Mouse (Mus musculus) limb, embryonic 14.5 days (tissue): ENCODE measurements around the gene Lrrc75b. TPM values are rescaled to one million over a fixed set of nuclear protein-coding genes. Genes with fewer than 3 reads are reported as not detected.
A peak's percentile ranks its signal among the peaks of the same experiment; 100 is the strongest.

ENCODE experiments used
- ATAC-seq: fragments of 200-750 bp; cut with Nextera tagmentation; 2 replicates; pipeline ENCODE4 v1.8.0; 2017; ENCODE audit warnings: low read depth, moderate number of reproducible peaks, moderate TSS enrichment; ENCODE audit not compliant: low FRiP score
- DNase-seq: peaks from one replicate; pipeline ENCODE4 v3.0.0-alpha.2; 2015; ENCODE audit warnings: low spot score
- H3K27ac ChIP-seq: fragments of 300-500 bp; sonication (generic); replicated peaks from 2 replicates; pipeline ENCODE4 v1.5.1; 2014; ENCODE audit warnings: low read depth, mild to moderate bottlenecking, low read length, moderate library complexity, mixed read lengths
- H3K27me3 ChIP-seq: fragments of 300-500 bp; sonication (generic); 2 replicates; pipeline ENCODE4 v1.6.1; 2014; ENCODE audit warnings: low read length, mixed read lengths; ENCODE audit not compliant: control insufficient read depth, insufficient read depth
- H3K36me3 ChIP-seq: fragments of 300-500 bp; sonication (generic); 2 replicates; pipeline ENCODE4 v1.6.1; 2014; ENCODE audit warnings: mild to moderate bottlenecking, low read length, moderate library complexity, mixed read lengths; ENCODE audit not compliant: control insufficient read depth, insufficient read depth
- H3K4me1 ChIP-seq: fragments of 300-500 bp; sonication (generic); 2 replicates; pipeline ENCODE4 v1.6.1; 2014; ENCODE audit warnings: antibody characterized with exemption, low read length, mixed read lengths; ENCODE audit not compliant: control insufficient read depth, insufficient read depth
- H3K4me2 ChIP-seq: fragments of 300-500 bp; sonication (generic); replicated peaks from 2 replicates; pipeline ENCODE4 v1.6.1; 2014; ENCODE audit warnings: low read depth, mild to moderate bottlenecking, low read length, moderate library complexity; ENCODE audit not compliant: severe bottlenecking
- H3K4me3 ChIP-seq: fragments of 300-500 bp; sonication (generic); replicated peaks from 2 replicates; pipeline ENCODE4 v1.5.1; 2014; ENCODE audit warnings: low read length
- H3K9ac ChIP-seq: fragments of 300-500 bp; sonication (generic); 2 replicates; pipeline ENCODE4 v1.6.1; 2014; ENCODE audit warnings: mild to moderate bottlenecking, low read depth, low read length, moderate library complexity; ENCODE audit not compliant: severe bottlenecking
- H3K9me3 ChIP-seq: fragments of 300-500 bp; sonication (generic); 2 replicates; pipeline ENCODE4 v1.6.1; 2016; ENCODE audit warnings: low read length; ENCODE audit not compliant: control insufficient read depth
- POLR2A ChIP-seq: fragments of 200-500 bp; IDR thresholded peaks from 2 replicates; pipeline ENCODE4 v1.8.0; 2012; ENCODE audit warnings: inconsistent platforms, mild to moderate bottlenecking, moderate library complexity, borderline replicate concordance; ENCODE audit not compliant: insufficient read depth, insufficient read length; ENCODE audit errors: extremely low read depth
- WGBS: fragments of 180-500 bp; shearing (Covaris S2); extraction: QIAGEN DNeasy Blood & Tissue Kit; methylation state at CpG from one replicate; pipeline ENCODE4 v1.1.7; 2014; 5-methylcytosine and 5-hydroxymethylcytosine counted together
- polyA plus RNA-seq, 2 experiments: library from polyadenylated mRNA; depleted of rRNA in 1 of 2; stranded (reverse) in 1 of 2; unstranded in 1 of 2; fragments of >200 nt; fragmentation: Nextera tagmentation in 1 of 2; extraction: Ambion mirVana in 1 of 2; gene quantifications; 2 replicates each; pipeline versions ENCODE4 v1.2.1 to v1.2.3; 2012 to 2014

Lrrc75b gene
- polyA plus RNA-seq (2012; rRNA removed) (3.2 and 3.3 TPM in 2 replicates), polyA plus RNA-seq (2014; fragmentation: Nextera tagmentation; extraction: Ambion mirVana) (2.5 and 3.2 TPM in 2 replicates)

DNA sequence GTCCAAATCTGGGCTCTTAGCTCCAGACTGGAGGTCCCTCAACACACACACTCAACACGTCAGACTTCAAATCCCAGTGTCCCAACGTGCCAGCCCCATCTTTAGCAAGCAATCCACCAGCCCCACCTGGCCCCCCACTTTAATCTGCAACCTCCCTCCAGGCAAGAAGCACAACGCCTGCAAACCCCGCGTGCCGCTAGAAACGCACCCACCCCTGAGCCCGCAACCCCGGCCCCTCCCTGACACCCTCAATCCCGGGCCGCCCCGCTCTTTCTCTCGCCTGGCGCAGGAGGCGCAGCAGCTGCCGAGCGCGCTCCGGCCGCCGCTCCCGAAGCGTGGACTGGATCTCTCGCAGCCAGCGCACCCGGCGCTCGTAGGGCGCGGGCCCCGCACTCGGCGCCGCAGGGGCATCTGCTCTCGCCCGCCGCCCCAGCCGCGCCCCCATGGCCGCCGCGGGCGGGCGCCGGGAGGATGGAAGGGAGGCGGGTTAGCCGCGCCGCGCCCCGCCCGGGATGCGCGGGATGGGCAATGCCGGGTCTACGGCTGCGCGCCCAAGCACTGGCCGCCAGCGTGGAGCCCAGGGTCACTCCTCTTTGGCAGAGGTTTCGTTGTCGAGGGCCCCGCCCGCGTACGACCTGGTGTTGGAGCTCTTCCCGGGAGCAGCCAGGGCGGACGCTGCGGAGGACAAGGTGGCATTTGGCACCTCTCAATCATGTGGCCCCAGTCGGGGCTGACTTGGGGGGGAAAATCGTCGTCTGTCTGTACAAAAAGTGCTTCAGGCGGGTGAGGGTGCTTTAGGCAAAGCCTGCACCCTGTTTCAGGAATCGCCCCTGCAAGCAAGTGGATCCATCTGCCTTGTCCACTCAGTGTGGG lies at the start of gene Lrrc75b:
TSS of gene Lrrc75b (minus strand) at position 655 of the 873 bp plus-strand sequence.
- no peak for TF ChIP-seq POLR2A
- Histone ChIP-seq H3K9ac (peak within 1 kb of the TSS; percentile 69), H3K27ac (no peak within 1 kb of the TSS), H3K36me3 (no peaks in the 10 kb centered on the region), H3K9me3 (no peaks in the 10 kb centered on the region), H3K4me2 (peak within 1 kb of the TSS; percentile 99), H3K27me3 (peaks cover 19% of the 10 kb centered on the region), H3K4me3 (peak within 1 kb of the TSS; percentile 59), H3K4me1 (peaks cover 26% of the 10 kb centered on the region)
- WGBS: under 1% methylated on average over 69 of the region's 75 CpGs
- DNase-seq (no peak), ATAC-seq (no peak)

- no peaks in the 10 kb centered on the region for H3K27me3 ChIP-seq
- H3K27ac ChIP-seq: no peak overlapping the region
- H3K36me3 ChIP-seq: no peaks in the 10 kb centered on the region
- H3K9ac ChIP-seq: no peak overlapping the region
- WGBS: 81% methylated on average over 11 of the region's 11 CpGs
- no peak for TF ChIP-seq POLR2A
- no peaks in the 10 kb centered on the region for H3K9me3 ChIP-seq
- H3K4me1 ChIP-seq: no peaks in the 10 kb centered on the region
- DNase-seq (no peak), ATAC-seq (no peak)
- H3K4me3 ChIP-seq: no peak overlapping the region
- H3K4me2 ChIP-seq: no peak overlapping the region
These were observed 48.8 kb upstream of the Lrrc75b start for GRCm38 (mm10) chr10:75608975-75609374.

GRCm38 (mm10) chr10:75607253-75607652 lies 47.1 kb upstream of the Lrrc75b start:
- Histone ChIP-seq H3K4me1 (no peaks in the 10 kb centered on the region), H3K4me3 (no peak overlapping the region), H3K9me3 (no peaks in the 10 kb centered on the region), H3K4me2 (no peak overlapping the region), H3K9ac (no peak overlapping the region), H3K27ac (no peak overlapping the region), H3K27me3 (no peaks in the 10 kb centered on the region), H3K36me3 (no peaks in the 10 kb centered on the region)
- WGBS: 83% methylated on average over 4 of the region's 4 CpGs
- no peak for DNase-seq
- TF ChIP-seq POLR2A: no peak
- ATAC-seq: no peak

- TF ChIP-seq POLR2A: no peak
- no peaks in the 10 kb centered on the region for H3K9me3 ChIP-seq
- H3K27ac ChIP-seq: no peak overlapping the region
- no peak overlapping the region for H3K4me2 ChIP-seq
- no peak overlapping the region for H3K4me3 ChIP-seq
- H3K36me3 ChIP-seq: no peaks in the 10 kb centered on the region
- H3K9ac ChIP-seq: no peak overlapping the region
- no peaks in the 10 kb centered on the region for H3K27me3 ChIP-seq
- 42% methylated on average over 11 of the region's 11 CpGs for WGBS
- ATAC-seq (no peak), DNase-seq (no peak)
- no peaks in the 10 kb centered on the region for H3K4me1 ChIP-seq
These were observed 45.2 kb upstream of the Lrrc75b start for GRCm38 (mm10) chr10:75605162-75605846.

GRCm38 (mm10) chr10:75600189-75600730 lies 40.1 kb upstream of the Lrrc75b start:
- no peaks in the 10 kb centered on the region for H3K36me3 ChIP-seq
- no peaks in the 10 kb centered on the region; the same call in 1 of the 2 replicates for H3K9me3 ChIP-seq
- no peak overlapping the region for H3K27ac ChIP-seq
- no peak for ATAC-seq
- DNase-seq: no peak
- H3K27me3 ChIP-seq: no peaks in the 10 kb centered on the region
- no peaks in the 10 kb centered on the region for H3K4me1 ChIP-seq
- 78% methylated on average over 7 of the region's 7 CpGs for WGBS
- TF ChIP-seq POLR2A: no peak
- H3K9ac ChIP-seq: no peak overlapping the region
- no peak overlapping the region for H3K4me2 ChIP-seq
- H3K4me3 ChIP-seq: no peak overlapping the region
